In genomic region chr1:104746816-104747215, GRCm38 (mm10) we compare ENCODE assay signal across 9 mouse cellular contexts. TPM values are rescaled to one million over a fixed set of nuclear protein-coding genes. Genes with fewer than 3 reads are reported as not detected.
A peak's percentile ranks its signal among the peaks of the same experiment; 100 is the strongest.
DNase-seq lines count a peak whose midpoint lies in the region; ATAC-seq and TF ChIP-seq lines count a peak whose summit lies in the region.
"Had no signal": no experiment of that assay in that cellular context is flagged by ENCODE, and none has a peak within 500 bp of the region (broad histone marks: within the 10 kb centered on the region; RNA-seq: fewer than 3 reads in every experiment).

No protein-coding gene starts in this region.

- no peak overlapping the region for H3K27ac ChIP-seq in gastrocnemius, adult 2 months
- peak overlapping the region; percentile 48; the same call in 1 of the 2 replicates for H3K27ac ChIP-seq in forebrain, embryonic 10.5 days
- no peak overlapping the region; the same call in 1 of the 2 replicates for H3K27ac ChIP-seq in hindbrain, postnatal 0 days
- no peak overlapping the region for H3K27ac ChIP-seq in neural tube, embryonic 13.5 days (replicated peaks)
- H3K27ac ChIP-seq in intestine, postnatal 0 days (ENCODE audit: low read depth, low read length) = no peak overlapping the region

- peak; percentile 96 for ATAC-seq in hindbrain, postnatal 0 days
- peak; percentile 74 for ATAC-seq in neural tube, embryonic 13.5 days (ENCODE audit: low read depth)
- ATAC-seq in intestine, postnatal 0 days = no peak

- H3K36me3 ChIP-seq in forebrain, embryonic 10.5 days (replicated peaks) = no peaks in the 10 kb centered on the region
- H3K36me3 ChIP-seq in hindbrain, postnatal 0 days (ENCODE audit: insufficient read depth, low read length) = no peaks in the 10 kb centered on the region
- H3K36me3 ChIP-seq in neural tube, embryonic 13.5 days = no peaks in the 10 kb centered on the region
- no peaks in the 10 kb centered on the region for H3K36me3 ChIP-seq in intestine, postnatal 0 days (ENCODE audit: control insufficient read depth, insufficient read depth)

- H3K9ac ChIP-seq in hindbrain, postnatal 0 days (replicated peaks; ENCODE audit: low read length) = no peak overlapping the region
- H3K9ac ChIP-seq in neural tube, embryonic 13.5 days = no peak overlapping the region
- no peak overlapping the region for H3K9ac ChIP-seq in intestine, postnatal 0 days (ENCODE audit: low read depth, low read length)
- H3K9ac ChIP-seq: lung, embryonic 14.5 days had no signal

- H3K9me3 ChIP-seq in forebrain, embryonic 10.5 days = no peaks in the 10 kb centered on the region
- no peaks in the 10 kb centered on the region for H3K9me3 ChIP-seq in hindbrain, postnatal 0 days (ENCODE audit: low read length)
- no peaks in the 10 kb centered on the region for H3K9me3 ChIP-seq in neural tube, embryonic 13.5 days
- H3K9me3 ChIP-seq in intestine, postnatal 0 days (ENCODE audit: control insufficient read depth) = no peaks in the 10 kb centered on the region

- no peak for TF ChIP-seq CTCF in gastrocnemius, adult 2 months (IDR thresholded peaks at IDR 0.05)
- no peak for TF ChIP-seq CTCF in hindbrain, postnatal 0 days (IDR thresholded peaks at IDR 0.05; ENCODE audit: low read depth)
- no peak for TF ChIP-seq CTCF in intestine, postnatal 0 days (IDR thresholded peaks at IDR 0.05; ENCODE audit: low read depth)

- H3K4me2 ChIP-seq in hindbrain, postnatal 0 days (ENCODE audit: low read depth, low read length) = no peak overlapping the region
- H3K4me2 ChIP-seq in neural tube, embryonic 13.5 days = no peak overlapping the region
- no peak overlapping the region for H3K4me2 ChIP-seq in intestine, postnatal 0 days (replicated peaks; ENCODE audit: low read depth)
- H3K4me2 ChIP-seq: lung, embryonic 14.5 days had no signal

- no peaks in the 10 kb centered on the region for H3K27me3 ChIP-seq in forebrain, embryonic 10.5 days (ENCODE audit: poor library complexity, severe bottlenecking)
- H3K27me3 ChIP-seq in hindbrain, postnatal 0 days (ENCODE audit: insufficient read depth, low read length) = no peaks in the 10 kb centered on the region
- no peaks in the 10 kb centered on the region for H3K27me3 ChIP-seq in neural tube, embryonic 13.5 days
- H3K27me3 ChIP-seq in intestine, postnatal 0 days (replicated peaks; ENCODE audit: control insufficient read depth, insufficient read depth, low read length) = no peaks in the 10 kb centered on the region

- DNase-seq in gastrocnemius, postnatal 14 days = peak; percentile 12
- DNase-seq in gastrocnemius, adult 2 months = no peak
- DNase-seq in forebrain, embryonic 10.5 days (ENCODE audit: extremely low spot score, low spot score) = no peak
- DNase-seq in hindbrain, postnatal 0 days (ENCODE audit: low spot score) = peak; percentile 81
- no peak for DNase-seq in layer of hippocampus, postnatal 36 days
- no peak for DNase-seq in kidney, adult 8-10 months
- DNase-seq: lung, embryonic 14.5 days had no signal

- peaks cover 20% of the 10 kb centered on the region for H3K4me1 ChIP-seq in forebrain, embryonic 10.5 days
- H3K4me1 ChIP-seq in hindbrain, postnatal 0 days (ENCODE audit: insufficient read depth, low read length) = no peaks in the 10 kb centered on the region
- peaks cover 6% of the 10 kb centered on the region for H3K4me1 ChIP-seq in neural tube, embryonic 13.5 days (replicated peaks)
- H3K4me1 ChIP-seq in intestine, postnatal 0 days (replicated peaks; ENCODE audit: control insufficient read depth, insufficient read depth, low read length) = no peaks in the 10 kb centered on the region

- no peak overlapping the region for H3K4me3 ChIP-seq in gastrocnemius, adult 2 months
- H3K4me3 ChIP-seq in forebrain, embryonic 10.5 days = no peak overlapping the region
- H3K4me3 ChIP-seq in hindbrain, postnatal 0 days (ENCODE audit: low read length) = no peak overlapping the region
- no peak overlapping the region for H3K4me3 ChIP-seq in neural tube, embryonic 13.5 days
- no peak overlapping the region for H3K4me3 ChIP-seq in intestine, postnatal 0 days (ENCODE audit: low read depth, low read length)

- intact Hi-C loops in gastrocnemius, postnatal 14 days (cut with DNase I; ENCODE audit: low total_unique reads) = no loop called here
- intact Hi-C loops in gastrocnemius, adult 2 months (cut with DNase I) = no loop called here

- WGBS in forebrain, embryonic 10.5 days = 4% methylated on average over 1 of the region's 1 CpGs
- WGBS in hindbrain, postnatal 0 days = 5% methylated on average over 1 of the region's 1 CpGs
- WGBS in neural tube, embryonic 13.5 days = 5% methylated on average over 1 of the region's 1 CpGs
- 6% methylated on average over 1 of the region's 1 CpGs for WGBS in intestine, postnatal 0 days

RNA-seq across cellular contexts. Expression of gene Cdh20, which starts 21.5 kb away (rescaled TPM):
- under 1 TPM; 0.12 to 0.13 TPM for total RNA-seq in gastrocnemius, postnatal 14 days (2021)
- total RNA-seq in gastrocnemius, adult 2 months (2021) = under 1 TPM; 0.05 to 0.06 TPM
- 1.7 and 1.9 TPM in 2 replicates for polyA plus RNA-seq in forebrain, embryonic 10.5 days (2016; fragmentation: Nextera tagmentation; extraction: Ambion mirVana)
- 17.0 and 18.3 TPM in 2 replicates for total RNA-seq in hindbrain, postnatal 0 days (2014; rRNA removed)
- 4.6 and 5.6 TPM in 2 replicates for polyA plus RNA-seq in hindbrain, postnatal 0 days (2015; fragmentation: Nextera tagmentation; extraction: Ambion mirVana)
- polyA plus RNA-seq in neural tube, embryonic 13.5 days (2015; fragmentation: Nextera tagmentation; extraction: Ambion mirVana) = 1.6 and 1.8 TPM in 2 replicates
- 10 to 100 TPM; 13.7 to 14.1 TPM for total RNA-seq in layer of hippocampus, postnatal 36 days (2021)
- 0.14 and 0.21 TPM in 2 replicates for polyA plus RNA-seq in intestine, postnatal 0 days (2015; fragmentation: Nextera tagmentation; extraction: Ambion mirVana)

Comparison
In these comparisons a context has a peak if more than half of its experiments do, and no peak if none do; other contexts are left out.
1. DNase-seq: peak in gastrocnemius, postnatal 14 days (single experiment) and hindbrain, postnatal 0 days (single experiment); none in gastrocnemius, adult 2 months (single experiment), forebrain, embryonic 10.5 days (single experiment), layer of hippocampus, postnatal 36 days (0 of 2) and kidney, adult 8-10 months (0 of 2).
2. RNA of gene Cdh20, which starts 21.5 kb away (total RNA-seq): 17.0 to 18.3 TPM in hindbrain, postnatal 0 days and 13.7 to 14.1 TPM in layer of hippocampus, postnatal 36 days; 0.12 to 0.13 TPM in gastrocnemius, postnatal 14 days and 0.05 to 0.06 TPM in gastrocnemius, adult 2 months; every median in the first group is over 10 times any median in the second.